Mouse (Mus musculus) c-Kit-negative CD71-positive TER-119-positive erythroid progenitor cells, embryonic 14.5 days (primary cell): ENCODE data around the gene Eif1.
"Not testable (repeated sequence)": the region's sequence is repeated elsewhere in the genome, so short reads cannot be mapped to it uniquely, and the experiment has no call there.

ENCODE experiments used
- DNase-seq: peaks from one replicate; pipeline ENCODE4 v3.0.0-alpha.2; 2013; ENCODE audit warnings: low read depth, low spot score

Gene Eif1

GRCm38 (mm10) chr11:100312096-100312679 lies 7.5 kb upstream of the Eif1 start:
- no peak for DNase-seq

- DNase-seq: no peak
Measured at GRCm38 (mm10) chr11:100313424-100313823, 6.3 kb upstream of the Eif1 start.

GRCm38 (mm10) chr11:100315439-100315838 lies 4.2 kb upstream of the Eif1 start:
- DNase-seq: no peak

GRCm38 (mm10) chr11:100317826-100318380 lies 1.8 kb upstream of the Eif1 start:
- peak; percentile 52 for DNase-seq

- DNase-seq: peak; percentile 63
Measured at GRCm38 (mm10) chr11:100318529-100319451, 895 bp upstream of the Eif1 start.

- peak; percentile 95 for DNase-seq
Measured at GRCm38 (mm10) chr11:100320172-100320630, 516 bp downstream of the Eif1 start.

- not testable (repeated sequence) for DNase-seq
Measured at GRCm38 (mm10) chr11:100320701-100321410, 1.2 kb downstream of the Eif1 start.

- DNase-seq: not testable (repeated sequence)
Measured at GRCm38 (mm10) chr11:100321479-100322305, 2.0 kb downstream of the Eif1 start.

- no peak for DNase-seq
Measured at GRCm38 (mm10) chr11:100322591-100323258, 3.0 kb downstream of the Eif1 start.

- peak; percentile 80 for DNase-seq
Measured at GRCm38 (mm10) chr11:100323578-100323977, 3.9 kb downstream of the Eif1 start.

- DNase-seq: no peak
Measured at GRCm38 (mm10) chr11:100325062-100325629, 5.5 kb downstream of the Eif1 start.

- DNase-seq: no peak
Measured at GRCm38 (mm10) chr11:100327316-100327715, 7.6 kb downstream of the Eif1 start.

GRCm38 (mm10) chr11:100327761-100328160 lies 8.1 kb downstream of the Eif1 start:
- no peak for DNase-seq

- no peak for DNase-seq
Measured at GRCm38 (mm10) chr11:100330235-100330634, 10.6 kb downstream of the Eif1 start.

GRCm38 (mm10) chr11:100330816-100331375 lies 11.2 kb downstream of the Eif1 start:
- not testable (repeated sequence) for DNase-seq

- no peak for DNase-seq
Measured at GRCm38 (mm10) chr11:100332766-100333515, 13.3 kb downstream of the Eif1 start.

- no peak for DNase-seq
Measured at GRCm38 (mm10) chr11:100333944-100334457, 14.3 kb downstream of the Eif1 start, which contains the start of gene Gast. Gene Gast, plus strand, starts transcription at chr11:100334407.

- no peak for DNase-seq
Measured at GRCm38 (mm10) chr11:100335731-100336130, 16.0 kb downstream of the Eif1 start.

- DNase-seq: no peak
Measured at GRCm38 (mm10) chr11:100344269-100344668, 24.6 kb downstream of the Eif1 start.
